Mouse (Mus musculus) small intestine, adult 10 weeks (tissue): ENCODE results near the gene Cfap77. TPM values are rescaled to one million over a fixed set of nuclear protein-coding genes. Genes with fewer than 3 reads are reported as not detected.

Experiments
- polyA plus RNA-seq: library from polyadenylated mRNA; stranded (reverse); fragments of 350-450 nt; fragmentation: Illumina TruSeq; extraction: RNeasy Lipid Tissue Mini Kit (QIAGEN cat#74804); gene quantifications from one replicate; pipeline ENCODE4 v1.2.3, GENCODE M21; 2014; ENCODE audit warnings: low replicate concordance

Cfap77 gene
- not detected for polyA plus RNA-seq

GRCm38 (mm10) chr2:29054991-29055390 is at the start of gene Cfap77:
TSS of gene Cfap77 (minus strand) at chr2:29055066.

GRCm38 (mm10) chr2:29060135-29060597 is 5.3 kb upstream of the Cfap77 start, which contains the start of gene Ttf1:
TSS of gene Ttf1 (plus strand) at chr2:29060262.

GRCm38 (mm10) chr2:28916513-28916865 is 138.4 kb downstream of the Cfap77 start, which contains the start of gene Barhl1:
TSS of gene Barhl1 (minus strand) at chr2:28916668.

Other genes starting within 250 kb of the Cfap77 start
- gene Gtf3c4, start 214.7 kb downstream of the Cfap77 start, polyA plus RNA-seq, result 9.1 TPM
- 3.1 TPM for gene Ddx31, start 214.7 kb downstream of the Cfap77 start, polyA plus RNA-seq
- gene Barhl1, start 138.4 kb downstream of the Cfap77 start, polyA plus RNA-seq, result not detected
- 14.6 TPM for gene Ttf1, start 5.2 kb upstream of the Cfap77 start, polyA plus RNA-seq
- gene Setx, start 69.1 kb upstream of the Cfap77 start, polyA plus RNA-seq, result 20.7 TPM
- not detected for gene Ntng2, start 197.9 kb upstream of the Cfap77 start, polyA plus RNA-seq